Mouse (Mus musculus) MEL (cell line): ENCODE data around the gene Dnajc9. TPM values are rescaled to one million over a fixed set of nuclear protein-coding genes. Genes with fewer than 3 reads are reported as not detected.

Experiments used
- DNase-seq: peaks from one replicate; pipeline ENCODE4 v3.0.0; 2011; ENCODE audit warnings: low read depth, low spot score
- H3K27ac ChIP-seq: 2 replicates; pipeline ENCODE4 v1.5.1; 2012; ENCODE audit warnings: low read depth, mild to moderate bottlenecking, control low read depth, low read length, moderate library complexity; ENCODE audit not compliant: control insufficient read depth
- H3K27me3 ChIP-seq, 2 experiments: fragments of 150-350 bp in 1 of 2; sonication (generic) in 1 of 2; 2 replicates each; pipeline ENCODE4 v1.6.1; 2012; ENCODE audit warnings: low read length in 2 of 2, mild to moderate bottlenecking in 2 of 2, improper control_type of control experiment in 1 of 2, moderate library complexity in 1 of 2; ENCODE audit not compliant: insufficient read depth in 2 of 2, control insufficient read depth in 1 of 2
- H3K36me3 ChIP-seq, 2 experiments: 2 replicates each; pipeline ENCODE4 v1.6.1; 2012 to 2014; ENCODE audit warnings: low read length in 2 of 2, improper control_type of control experiment in 1 of 2, inconsistent platforms in 1 of 2, mild to moderate bottlenecking in 1 of 2; ENCODE audit not compliant: insufficient read depth in 2 of 2, control insufficient read depth in 1 of 2
- H3K4me1 ChIP-seq, 2 experiments: fragments of 150-350 bp in 1 of 2; sonication (generic) in 1 of 2; 2 replicates each; pipeline ENCODE4 v1.6.1; 2012; ENCODE audit warnings: low read length in 2 of 2, improper control_type of control experiment in 1 of 2, mild to moderate bottlenecking in 1 of 2; ENCODE audit not compliant: insufficient read depth in 2 of 2, control insufficient read depth in 1 of 2
- H3K4me3 ChIP-seq, 2 experiments: fragments of 150-350 bp in 1 of 2; sonication (generic) in 1 of 2; 2 replicates each; pipeline ENCODE4 v1.5.1; 2012; ENCODE audit warnings: low read depth in 2 of 2, low read length in 2 of 2, mild to moderate bottlenecking in 2 of 2, moderate library complexity in 2 of 2, control low read depth in 1 of 2, improper control_type of control experiment in 1 of 2; ENCODE audit not compliant: control insufficient read depth in 1 of 2, insufficient read depth in 1 of 2
- H3K79me2 ChIP-seq: 2 replicates; pipeline ENCODE4 v1.6.1; 2012; ENCODE audit warnings: mild to moderate bottlenecking, low read length, moderate library complexity; ENCODE audit not compliant: control insufficient read depth, poor library complexity, insufficient read depth
- H3K9ac ChIP-seq: 2 replicates; pipeline ENCODE4 v1.6.1; 2012; ENCODE audit warnings: low read depth, mild to moderate bottlenecking, control low read depth, low read length, moderate library complexity; ENCODE audit not compliant: control insufficient read depth, poor library complexity, severe bottlenecking
- H3K9me3 ChIP-seq: fragments of 150-350 bp; sonication (generic); replicated peaks from 2 replicates; pipeline ENCODE4 v1.6.1; 2012; ENCODE audit warnings: mild to moderate bottlenecking, low read length, improper control_type of control experiment, moderate library complexity; ENCODE audit not compliant: insufficient read depth
- BHLHE40 ChIP-seq: IDR thresholded peaks from 2 replicates; pipeline ENCODE4 v1.6.1; 2012; ENCODE audit warnings: low read depth, mild to moderate bottlenecking, inconsistent platforms, low read length, improper control_type of control experiment, borderline replicate concordance
- CHD1 ChIP-seq: IDR thresholded peaks from 2 replicates; pipeline ENCODE4 v1.6.1; 2012; ENCODE audit warnings: low read depth, mild to moderate bottlenecking, inconsistent platforms, low read length, improper control_type of control experiment
- CTCF ChIP-seq, 3 experiments: IDR thresholded peaks in 2 of 3; conservative IDR thresholded peaks in 1 of 3; 2 replicates each; pipeline ENCODE4 v1.5.1; 2011 to 2012; ENCODE audit warnings: low read length in 3 of 3, low read depth in 2 of 3, mild to moderate bottlenecking in 2 of 3, improper control_type of control experiment in 1 of 3, inconsistent platforms in 1 of 3, mixed read lengths in 1 of 3, moderate library complexity in 1 of 3; ENCODE audit not compliant: control insufficient read depth in 1 of 3, insufficient read depth in 1 of 3, poor library complexity in 1 of 3, severe bottlenecking in 1 of 3
- EP300 ChIP-seq, 2 experiments: IDR thresholded peaks; 2 replicates each; pipeline ENCODE4 v1.6.1; 2011; ENCODE audit warnings: improper control_type of control experiment in 2 of 2, low read length in 2 of 2, low read depth in 1 of 2, mild to moderate bottlenecking in 1 of 2
- ETS1 ChIP-seq: IDR thresholded peaks from 2 replicates; pipeline ENCODE4 v1.6.1; 2012; ENCODE audit warnings: low read depth, mild to moderate bottlenecking, inconsistent platforms, low read length, improper control_type of control experiment, moderate library complexity
- GATA1 ChIP-seq: IDR thresholded peaks from 2 replicates; pipeline ENCODE4 v1.6.1; 2011; ENCODE audit warnings: low read depth, low read length, improper control_type of control experiment
- HCFC1 ChIP-seq: IDR thresholded peaks from 2 replicates; pipeline ENCODE4 v1.6.1; 2012; ENCODE audit warnings: low read depth, mild to moderate bottlenecking, inconsistent platforms, low read length, improper control_type of control experiment, moderate library complexity
- MAX ChIP-seq: IDR thresholded peaks from 2 replicates; pipeline ENCODE4 v1.6.1; 2011; ENCODE audit warnings: low read length, improper control_type of control experiment
- MAZ ChIP-seq: IDR thresholded peaks from 2 replicates; pipeline ENCODE4 v1.6.1; 2012; ENCODE audit warnings: low read depth, mild to moderate bottlenecking, inconsistent platforms, low read length, improper control_type of control experiment
- MEF2A ChIP-seq: IDR thresholded peaks from 2 replicates; pipeline ENCODE4 v1.6.1; 2014; ENCODE audit warnings: low read depth, mild to moderate bottlenecking, inconsistent platforms, low read length, improper control_type of control experiment; ENCODE audit not compliant: poor library complexity, insufficient replicate concordance, severe bottlenecking; ENCODE audit errors: extremely low read depth
- MYC ChIP-seq: IDR thresholded peaks from 2 replicates; pipeline ENCODE4 v1.6.1; 2011; ENCODE audit warnings: low read depth, mild to moderate bottlenecking, low read length, improper control_type of control experiment, moderate library complexity
- POLR2AphosphoS2 ChIP-seq: IDR thresholded peaks from 2 replicates; pipeline ENCODE4 v1.6.1; 2011; ENCODE audit warnings: low read length, improper control_type of control experiment
- RAD21 ChIP-seq: IDR thresholded peaks from 2 replicates; pipeline ENCODE4 v1.6.1; 2011; ENCODE audit warnings: mild to moderate bottlenecking, low read depth, low read length, improper control_type of control experiment
- SIN3A ChIP-seq: IDR thresholded peaks from 2 replicates; pipeline ENCODE4 v1.6.1; 2012; ENCODE audit warnings: low read length, improper control_type of control experiment, inconsistent platforms
- SMC3 ChIP-seq: IDR thresholded peaks from 2 replicates; pipeline ENCODE4 v1.6.1; 2011; ENCODE audit warnings: low read depth, low read length, improper control_type of control experiment
- TAL1 ChIP-seq: IDR thresholded peaks from 2 replicates; pipeline ENCODE4 v1.6.1; 2012; ENCODE audit warnings: mild to moderate bottlenecking, inconsistent platforms, low read length, moderate library complexity, mixed read lengths
- TBP ChIP-seq: IDR thresholded peaks from 2 replicates; pipeline ENCODE4 v1.8.0; 2011; ENCODE audit warnings: low read depth, low read length, improper control_type of control experiment
- UBTF ChIP-seq: IDR thresholded peaks from 2 replicates; pipeline ENCODE4 v1.6.1; 2012; ENCODE audit warnings: low read depth, mild to moderate bottlenecking, inconsistent platforms, low read length, improper control_type of control experiment, moderate library complexity, borderline replicate concordance; ENCODE audit not compliant: insufficient read depth
- USF1 ChIP-seq: IDR thresholded peaks from 2 replicates; pipeline ENCODE4 v1.6.1; 2014; ENCODE audit warnings: low read depth, mild to moderate bottlenecking, inconsistent platforms, low read length, improper control_type of control experiment, moderate library complexity
- USF2 ChIP-seq, 2 experiments: IDR thresholded peaks; 2 replicates each; pipeline ENCODE4 v1.6.1; 2011 to 2012; ENCODE audit warnings: improper control_type of control experiment in 2 of 2, low read length in 2 of 2, borderline replicate concordance in 1 of 2, inconsistent platforms in 1 of 2, low read depth in 1 of 2, mild to moderate bottlenecking in 1 of 2; ENCODE audit not compliant: insufficient read depth in 1 of 2
- ZC3H11A ChIP-seq: IDR thresholded peaks from 2 replicates; pipeline ENCODE4 v1.6.1; 2012; ENCODE audit warnings: low read depth, mild to moderate bottlenecking, inconsistent platforms, low read length, improper control_type of control experiment
- ZNF384 ChIP-seq: IDR thresholded peaks from 2 replicates; pipeline ENCODE4 v1.6.1; 2012; ENCODE audit warnings: low read depth, mild to moderate bottlenecking, inconsistent platforms, low read length, improper control_type of control experiment
- polyA plus RNA-seq, 2 experiments: library from polyadenylated mRNA; stranded (reverse) in 1 of 2; unstranded in 1 of 2; fragments of >175 nt in 1 of 2; fragments of >200 nt in 1 of 2; gene quantifications; 2 replicates each; pipeline versions ENCODE4 v1.2.1 to v1.2.4; 2012; ENCODE audit warnings: low replicate concordance in 2 of 2, low read depth in 1 of 2; ENCODE audit not compliant: insufficient read length in 2 of 2, insufficient read depth in 1 of 2, missing spikeins in 1 of 2
- total RNA-seq: library from RNA; depleted of rRNA; stranded (reverse); fragments of 300-350 nt; gene quantifications from 2 replicates; pipeline ENCODE4 v1.2.3, GENCODE M21; 2012

Gene Dnajc9
- total and polyA plus RNA-seq, 3 experiments, result 114 to 385 (median 138) TPM

DNA sequence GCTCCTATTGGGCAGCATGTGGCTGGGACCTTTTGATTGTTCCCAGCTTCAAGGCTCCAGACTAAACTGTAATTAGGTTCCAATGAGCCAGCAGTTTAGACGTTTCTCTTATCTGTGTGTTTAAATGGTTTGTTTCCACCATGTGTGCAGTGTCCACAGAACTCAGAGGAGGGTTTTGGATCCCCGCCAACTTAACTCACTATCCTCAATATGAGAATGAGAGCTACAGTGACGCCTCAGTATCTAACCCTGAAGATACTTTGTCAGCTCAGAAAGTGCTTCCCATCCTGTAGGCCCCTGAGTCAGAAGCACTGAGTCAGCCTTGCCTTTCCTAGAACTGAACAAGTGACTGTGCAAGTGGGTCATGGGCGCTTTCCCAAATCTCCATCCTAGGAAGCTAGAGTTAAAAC lies 11.6 kb downstream of the Dnajc9 start (continued):
- TF ChIP-seq HCFC1, result peak; percentile 37; the same call in 1 of the 2 replicates

DNA sequence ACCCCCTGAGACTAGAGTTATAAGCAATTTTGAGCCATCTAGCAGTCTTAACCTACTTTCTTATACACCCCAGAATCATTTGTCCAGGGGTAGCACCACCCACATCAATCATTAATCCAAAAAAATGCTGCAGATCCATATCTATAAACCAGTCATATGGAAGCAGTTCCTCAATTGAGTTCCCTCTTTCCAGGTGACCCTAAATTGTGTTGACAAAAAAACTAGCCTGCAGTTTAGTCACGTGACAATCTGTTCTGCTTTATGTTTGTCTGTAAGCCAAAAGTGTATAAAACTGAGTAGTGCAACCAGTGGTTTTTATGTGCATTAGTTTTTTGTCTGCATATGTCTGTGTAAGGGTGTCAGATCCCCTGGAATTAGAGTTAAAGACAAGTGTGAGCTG lies 16.9 kb downstream of the Dnajc9 start:
- Histone ChIP-seq H3K27me3 (no peaks in the 10 kb centered on the region), H3K79me2 (no peaks in the 10 kb centered on the region), H3K27ac (no peak overlapping the region), H3K36me3 (peaks cover 0 to 19% of the 10 kb centered on the region in 2 experiments; a peak in 2 of 4 replicates), H3K4me1 (peaks cover 8 to 10% of the 10 kb centered on the region in 2 experiments), H3K9me3 (no peaks in the 10 kb centered on the region), H3K9ac (no peak overlapping the region), H3K4me3 (no peak overlapping the region)
- TF ChIP-seq ZNF384 (peak; percentile 85), USF2 (IDR thresholded peaks at IDR 0.05; ENCODE audit: borderline replicate concordance in 1 of 2, insufficient read depth in 1 of 2, low read depth in 1 of 2, low read length in 2 of 2) (peak; percentile 41 to 56; a peak in 3 of 4 replicates), USF1 (peak; percentile 90), CTCF (IDR thresholded peaks at IDR 0.05 in 2 of 3, conservative IDR thresholded peaks at IDR 0.05 in 1 of 3; ENCODE audit: control insufficient read depth in 1 of 3, insufficient read depth in 1 of 3, low read depth in 2 of 3, low read length in 3 of 3, poor library complexity in 1 of 3, severe bottlenecking in 1 of 3) (no peak), ETS1 (peak; percentile 93), CHD1 (no peak), EP300 (IDR thresholded peaks at IDR 0.05; ENCODE audit: low read depth in 1 of 2, low read length in 2 of 2) (peak in 1 of 2 experiments; percentile 56; a peak in 3 of 4 replicates), HCFC1 (no peak), GATA1 (peak; percentile 68), TBP (no peak), MEF2A (no peak), MYC (0 out of 2 replicates have a peak, but pooled peaks have one; percentile 40), BHLHE40 (peak; percentile 78; the same call in 1 of the 2 replicates), TAL1 (no peak), SIN3A (peak; percentile 38; the same call in 1 of the 2 replicates), MAZ (no peak), MAX (no peak), POLR2AphosphoS2 (no peak), SMC3 (no peak), RAD21 (no peak), UBTF (no peak), ZC3H11A (no peak)
- DNase-seq, result peak; percentile 62
